Mouse (Mus musculus): ENCODE measurements at regions not wholly inside any gene's neighbourhood (a gene's known extent, or its start where the extent isn't known, plus 50 kb on each side); places are given as distances from the start of the nearest gene placed in this dataset.

- no peaks in the 10 kb centered on the region for H3K79me2 ChIP-seq (ENCODE audit: control insufficient read depth, insufficient read depth)
- no peaks in the 10 kb centered on the region for H3K79me3 ChIP-seq (ENCODE audit: low read depth)
- H3K36me3 ChIP-seq (ENCODE audit: control insufficient read depth, insufficient read depth) = no peaks in the 10 kb centered on the region
- TF ChIP-seq MYOG (IDR thresholded peaks at IDR 0.05; ENCODE audit: control insufficient read depth, extremely low read depth, insufficient read length) (no peak), CEBPB (IDR thresholded peaks at IDR 0.05; ENCODE audit: low read depth) (no peak), MYOD1 (IDR thresholded peaks at IDR 0.05; ENCODE audit: control insufficient read depth, insufficient read length, low read depth) (no peak), USF1 (IDR thresholded peaks at IDR 0.05; ENCODE audit: low read depth) (no peak), CTCF (IDR thresholded peaks at IDR 0.05; ENCODE audit: control insufficient read depth, insufficient read depth, insufficient read length) (no peak), FOSL1 (IDR thresholded peaks at IDR 0.05; ENCODE audit: insufficient read depth, low read length, poor library complexity, severe bottlenecking) (no peak), MAX (IDR thresholded peaks at IDR 0.05) (no peak)
- H3K27me3 ChIP-seq (ENCODE audit: control insufficient read depth, insufficient read depth, insufficient read length) = no peaks in the 10 kb centered on the region
- H3K4me3 ChIP-seq (ENCODE audit: insufficient read depth, poor library complexity, severe bottlenecking) = no peak overlapping the region
- H3ac ChIP-seq (ENCODE audit: control insufficient read depth, insufficient read length, low read depth) = no peak overlapping the region
These were observed 194.5 kb upstream of the Pkdcc start for GRCm38 (mm10) chr17:83020576-83020975.

GRCm38 (mm10) chr17:83025340-83025816, 189.7 kb upstream of the Pkdcc start:
- TF ChIP-seq CTCF (IDR thresholded peaks at IDR 0.05; ENCODE audit: control insufficient read depth, insufficient read depth, insufficient read length) (peak; percentile 63), MYOG (IDR thresholded peaks at IDR 0.05; ENCODE audit: control insufficient read depth, extremely low read depth, insufficient read length) (no peak), MAX (IDR thresholded peaks at IDR 0.05) (no peak), USF1 (IDR thresholded peaks at IDR 0.05; ENCODE audit: low read depth) (no peak), MYOD1 (IDR thresholded peaks at IDR 0.05; ENCODE audit: control insufficient read depth, insufficient read length, low read depth) (no peak), FOSL1 (IDR thresholded peaks at IDR 0.05; ENCODE audit: insufficient read depth, low read length, poor library complexity, severe bottlenecking) (no peak), CEBPB (IDR thresholded peaks at IDR 0.05; ENCODE audit: low read depth) (no peak)
- Histone ChIP-seq H3K36me3 (ENCODE audit: control insufficient read depth, insufficient read depth) (no peaks in the 10 kb centered on the region), H3K79me2 (ENCODE audit: control insufficient read depth, insufficient read depth) (no peaks in the 10 kb centered on the region), H3ac (ENCODE audit: control insufficient read depth, insufficient read length, low read depth) (no peak overlapping the region), H3K79me3 (ENCODE audit: low read depth) (no peaks in the 10 kb centered on the region), H3K4me3 (ENCODE audit: insufficient read depth, poor library complexity, severe bottlenecking) (no peak overlapping the region), H3K27me3 (ENCODE audit: control insufficient read depth, insufficient read depth, insufficient read length) (no peaks in the 10 kb centered on the region)

GRCm38 (mm10) chr17:83034914-83035573, 180.0 kb upstream of the Pkdcc start:
- H3K79me2 ChIP-seq (ENCODE audit: control insufficient read depth, insufficient read depth) = no peaks in the 10 kb centered on the region
- no peaks in the 10 kb centered on the region for H3K36me3 ChIP-seq (ENCODE audit: control insufficient read depth, insufficient read depth)
- TF ChIP-seq CEBPB (IDR thresholded peaks at IDR 0.05; ENCODE audit: low read depth) (no peak), MYOD1 (IDR thresholded peaks at IDR 0.05; ENCODE audit: control insufficient read depth, insufficient read length, low read depth) (no peak), CTCF (IDR thresholded peaks at IDR 0.05; ENCODE audit: control insufficient read depth, insufficient read depth, insufficient read length) (no peak), MAX (IDR thresholded peaks at IDR 0.05) (no peak), USF1 (IDR thresholded peaks at IDR 0.05; ENCODE audit: low read depth) (no peak), FOSL1 (IDR thresholded peaks at IDR 0.05; ENCODE audit: insufficient read depth, low read length, poor library complexity, severe bottlenecking) (no peak), MYOG (IDR thresholded peaks at IDR 0.05; ENCODE audit: control insufficient read depth, extremely low read depth, insufficient read length) (no peak)
- H3ac ChIP-seq (ENCODE audit: control insufficient read depth, insufficient read length, low read depth) = no peak overlapping the region
- H3K79me3 ChIP-seq (ENCODE audit: low read depth) = no peaks in the 10 kb centered on the region
- no peaks in the 10 kb centered on the region for H3K27me3 ChIP-seq (ENCODE audit: control insufficient read depth, insufficient read depth, insufficient read length)
- H3K4me3 ChIP-seq (ENCODE audit: insufficient read depth, poor library complexity, severe bottlenecking) = no peak overlapping the region

- H3ac ChIP-seq (ENCODE audit: control insufficient read depth, insufficient read length, low read depth) = no peak overlapping the region
- H3K27me3 ChIP-seq (ENCODE audit: control insufficient read depth, insufficient read depth, insufficient read length) = no peaks in the 10 kb centered on the region
- TF ChIP-seq CTCF (IDR thresholded peaks at IDR 0.05; ENCODE audit: control insufficient read depth, insufficient read depth, insufficient read length) = no peak
- TF ChIP-seq MYOD1 (IDR thresholded peaks at IDR 0.05; ENCODE audit: control insufficient read depth, insufficient read length, low read depth) = no peak
- no peak for TF ChIP-seq MYOG (IDR thresholded peaks at IDR 0.05; ENCODE audit: control insufficient read depth, extremely low read depth, insufficient read length)
- no peak for TF ChIP-seq CEBPB (IDR thresholded peaks at IDR 0.05; ENCODE audit: low read depth)
- no peak for TF ChIP-seq MAX (IDR thresholded peaks at IDR 0.05)
- no peak for TF ChIP-seq USF1 (IDR thresholded peaks at IDR 0.05; ENCODE audit: low read depth)
- no peak for TF ChIP-seq FOSL1 (IDR thresholded peaks at IDR 0.05; ENCODE audit: insufficient read depth, low read length, poor library complexity, severe bottlenecking)
- no peaks in the 10 kb centered on the region for H3K79me3 ChIP-seq (ENCODE audit: low read depth)
- no peaks in the 10 kb centered on the region for H3K79me2 ChIP-seq (ENCODE audit: control insufficient read depth, insufficient read depth)
- no peak overlapping the region for H3K4me3 ChIP-seq (ENCODE audit: insufficient read depth, poor library complexity, severe bottlenecking)
- no peaks in the 10 kb centered on the region for H3K36me3 ChIP-seq (ENCODE audit: control insufficient read depth, insufficient read depth)
These were observed 179.5 kb upstream of the Pkdcc start for GRCm38 (mm10) chr17:83035574-83035918.

- H3ac ChIP-seq (ENCODE audit: control insufficient read depth, insufficient read length, low read depth) = no peak overlapping the region
- H3K4me3 ChIP-seq (ENCODE audit: insufficient read depth, poor library complexity, severe bottlenecking) = no peak overlapping the region
- H3K79me2 ChIP-seq (ENCODE audit: control insufficient read depth, insufficient read depth) = no peaks in the 10 kb centered on the region
- no peaks in the 10 kb centered on the region for H3K79me3 ChIP-seq (ENCODE audit: low read depth)
- H3K36me3 ChIP-seq (ENCODE audit: control insufficient read depth, insufficient read depth) = no peaks in the 10 kb centered on the region
- H3K27me3 ChIP-seq (ENCODE audit: control insufficient read depth, insufficient read depth, insufficient read length) = no peaks in the 10 kb centered on the region
- no peak for TF ChIP-seq FOSL1 (IDR thresholded peaks at IDR 0.05; ENCODE audit: insufficient read depth, low read length, poor library complexity, severe bottlenecking)
- TF ChIP-seq CEBPB (IDR thresholded peaks at IDR 0.05; ENCODE audit: low read depth) = no peak
- no peak for TF ChIP-seq MAX (IDR thresholded peaks at IDR 0.05)
- no peak for TF ChIP-seq MYOG (IDR thresholded peaks at IDR 0.05; ENCODE audit: control insufficient read depth, extremely low read depth, insufficient read length)
These were observed 175.5 kb upstream of the Pkdcc start for GRCm38 (mm10) chr17:83039563-83039962.

GRCm38 (mm10) chr17:83044515-83044914, 170.6 kb upstream of the Pkdcc start:
- TF ChIP-seq MYOG (IDR thresholded peaks at IDR 0.05; ENCODE audit: control insufficient read depth, extremely low read depth, insufficient read length) = no peak
- TF ChIP-seq MYOD1 (IDR thresholded peaks at IDR 0.05; ENCODE audit: control insufficient read depth, insufficient read length, low read depth) = peak; percentile 45
- no peaks in the 10 kb centered on the region for H3K36me3 ChIP-seq (ENCODE audit: control insufficient read depth, insufficient read depth)
- H3ac ChIP-seq (ENCODE audit: control insufficient read depth, insufficient read length, low read depth) = no peak overlapping the region
- no peak overlapping the region for H3K4me3 ChIP-seq (ENCODE audit: insufficient read depth, poor library complexity, severe bottlenecking)
- H3K79me3 ChIP-seq (ENCODE audit: low read depth) = no peaks in the 10 kb centered on the region
- H3K79me2 ChIP-seq (ENCODE audit: control insufficient read depth, insufficient read depth) = no peaks in the 10 kb centered on the region
- no peaks in the 10 kb centered on the region for H3K27me3 ChIP-seq (ENCODE audit: control insufficient read depth, insufficient read depth, insufficient read length)
